Mouse (Mus musculus) cerebellum, postnatal 14 days (tissue): ENCODE measurements around the gene Folr1.

Experiments used
- DNase-seq, 2 experiments: peaks; one replicate each; pipeline ENCODE4 v3.0.0; 2021; ENCODE audit warnings: mixed read lengths in 2 of 2

Gene Folr1

DNA sequence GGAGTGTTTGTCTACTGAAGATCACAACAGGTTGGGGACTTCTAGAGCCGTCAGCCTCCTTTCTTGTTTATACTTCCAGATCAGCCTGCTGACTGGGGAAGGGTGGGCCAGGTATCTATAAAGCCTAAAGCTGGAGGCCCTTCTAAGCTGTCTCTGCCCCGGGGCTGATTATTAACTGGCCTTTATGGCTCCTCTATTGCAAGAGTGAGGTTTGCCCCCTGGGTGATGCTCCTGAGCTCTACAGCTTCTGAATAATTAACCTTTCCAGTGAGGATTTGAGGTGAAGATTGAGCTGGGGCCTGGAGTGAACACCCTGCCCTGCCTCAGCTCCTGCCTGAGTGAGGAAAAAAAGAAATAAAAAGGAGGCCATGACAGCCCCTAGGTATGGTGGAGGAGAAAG lies at the start of gene Folr1:
TSS of gene Folr1 (minus strand) at position 160 of the 400 bp plus-strand sequence.
- no peak for DNase-seq

DNA sequence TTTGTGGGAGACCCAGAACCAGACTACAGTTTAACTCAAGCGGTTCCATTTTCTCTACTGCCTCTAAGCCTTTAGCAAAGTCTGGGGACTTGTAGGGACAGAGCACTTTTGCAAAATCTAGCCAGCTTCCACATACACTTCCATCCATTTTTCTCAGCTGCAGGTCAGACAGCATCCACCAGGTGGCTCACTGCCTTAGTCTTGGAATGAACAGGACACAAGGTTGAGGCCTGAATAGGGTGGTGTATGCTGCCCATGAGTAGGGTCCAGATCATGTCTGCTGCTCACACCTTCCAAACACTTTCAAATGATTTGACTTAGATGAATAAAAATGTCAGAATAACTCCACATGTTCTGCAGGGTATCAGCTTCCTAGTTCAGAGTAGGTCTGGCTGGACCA lies 47.5 kb upstream of the Folr1 start:
- DNase-seq: peak; percentile 84 to 86

DNA sequence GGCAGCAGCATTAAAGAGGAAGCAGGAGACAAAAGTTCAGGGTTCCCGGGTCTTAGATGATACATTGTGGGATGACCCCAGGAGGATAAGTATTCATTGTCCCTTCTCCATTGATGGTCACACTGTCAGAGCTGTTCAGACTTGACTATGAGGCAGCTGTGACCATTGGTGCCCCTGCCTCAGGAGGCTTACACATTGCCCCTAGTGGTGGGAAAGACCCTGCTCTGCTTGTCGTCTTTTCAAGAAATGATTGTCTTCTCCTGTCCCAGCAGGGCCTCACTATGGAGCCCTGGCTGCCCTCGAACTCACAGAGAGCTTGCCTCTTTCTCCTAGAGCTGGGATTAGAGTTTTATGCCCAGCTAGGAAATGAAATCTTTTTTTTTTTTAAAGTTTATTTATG lies 41.4 kb upstream of the Folr1 start:
- DNase-seq: no peak

DNA sequence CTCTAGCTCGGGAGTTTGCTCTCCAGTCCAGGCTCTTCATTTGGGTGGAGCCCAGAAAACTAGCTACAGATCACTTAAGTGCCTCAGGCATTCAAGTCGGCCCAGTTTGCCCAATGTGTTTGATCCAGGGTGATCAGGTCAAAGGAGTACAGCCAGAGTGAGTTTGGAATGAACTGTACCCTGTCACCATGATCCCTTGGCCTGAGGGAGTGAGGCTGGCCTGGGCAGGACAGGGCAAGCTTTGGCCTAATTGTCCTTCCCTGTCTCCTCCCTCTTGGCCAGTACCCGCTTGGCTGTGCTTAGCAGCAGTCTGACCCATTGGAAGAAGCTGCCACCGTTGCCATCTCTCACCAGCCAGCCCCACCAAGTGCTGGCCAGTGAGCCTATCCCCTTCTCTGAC lies 39.5 kb upstream of the Folr1 start:
- DNase-seq: no peak

DNA sequence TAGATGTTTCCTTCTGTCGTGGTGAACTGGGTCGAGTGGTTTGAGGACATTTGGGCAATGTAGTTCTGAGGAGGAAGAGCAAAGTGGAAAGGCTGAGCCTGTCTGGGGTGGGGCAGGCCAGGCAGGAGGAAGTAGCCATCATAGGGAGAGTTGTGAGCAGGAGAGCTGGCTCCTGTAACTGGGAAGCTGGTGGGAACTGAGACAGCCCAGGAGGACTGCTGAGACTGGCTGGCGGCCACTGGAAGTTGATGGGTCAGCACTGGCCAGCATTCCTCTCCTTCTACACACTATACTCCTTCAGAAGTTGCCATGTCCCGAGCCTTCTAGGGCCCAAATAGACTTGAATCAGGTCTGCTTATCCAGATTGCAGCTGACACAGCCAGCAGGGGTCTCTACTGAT lies 37.8 kb upstream of the Folr1 start:
- DNase-seq: no peak

DNA sequence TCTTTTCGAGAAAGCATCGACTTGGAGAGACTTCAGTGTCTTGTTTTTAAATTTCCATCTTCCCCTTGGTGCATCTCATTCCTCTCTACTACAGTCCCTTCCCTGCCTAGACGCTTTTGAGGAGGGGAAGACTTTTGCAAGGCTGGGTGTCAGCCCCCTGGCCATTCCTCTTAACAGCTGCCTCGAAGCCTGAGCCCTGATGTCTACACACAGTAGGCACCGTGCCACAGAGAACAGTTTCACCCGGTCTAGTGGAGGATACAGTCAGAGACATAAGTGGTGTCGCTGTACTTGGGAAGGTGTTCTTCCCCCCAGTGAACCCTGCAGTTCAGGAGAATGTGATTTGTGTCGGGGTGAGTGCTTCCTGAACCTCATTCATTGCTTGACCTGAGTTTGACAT lies 36.1 kb upstream of the Folr1 start:
- DNase-seq: peak in 1 of 2 experiments; percentile 40

DNA sequence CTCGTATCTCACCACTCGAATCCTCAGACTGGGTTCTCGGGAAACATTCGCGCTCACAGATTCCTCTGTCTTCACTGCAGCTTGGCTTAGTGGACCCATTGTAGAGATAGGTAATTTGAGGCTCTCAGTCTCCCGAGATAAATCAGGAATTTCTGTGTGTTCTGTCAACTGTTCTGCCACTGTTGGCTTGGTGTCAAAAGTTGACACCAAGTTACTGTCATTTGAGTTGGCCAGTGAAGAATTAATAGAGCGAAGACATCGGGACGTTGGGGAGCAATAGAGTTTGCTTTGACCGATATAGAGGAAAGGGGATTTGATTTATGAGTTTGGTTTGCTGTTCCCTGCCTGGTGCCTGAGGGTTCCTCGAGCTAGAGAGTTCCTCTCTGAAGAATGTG lies 35.7 kb upstream of the Folr1 start, which contains the start of gene Tomt:
TSS of gene Tomt (minus strand) at position 73 of the 395 bp plus-strand sequence.
- DNase-seq: no peak

DNA sequence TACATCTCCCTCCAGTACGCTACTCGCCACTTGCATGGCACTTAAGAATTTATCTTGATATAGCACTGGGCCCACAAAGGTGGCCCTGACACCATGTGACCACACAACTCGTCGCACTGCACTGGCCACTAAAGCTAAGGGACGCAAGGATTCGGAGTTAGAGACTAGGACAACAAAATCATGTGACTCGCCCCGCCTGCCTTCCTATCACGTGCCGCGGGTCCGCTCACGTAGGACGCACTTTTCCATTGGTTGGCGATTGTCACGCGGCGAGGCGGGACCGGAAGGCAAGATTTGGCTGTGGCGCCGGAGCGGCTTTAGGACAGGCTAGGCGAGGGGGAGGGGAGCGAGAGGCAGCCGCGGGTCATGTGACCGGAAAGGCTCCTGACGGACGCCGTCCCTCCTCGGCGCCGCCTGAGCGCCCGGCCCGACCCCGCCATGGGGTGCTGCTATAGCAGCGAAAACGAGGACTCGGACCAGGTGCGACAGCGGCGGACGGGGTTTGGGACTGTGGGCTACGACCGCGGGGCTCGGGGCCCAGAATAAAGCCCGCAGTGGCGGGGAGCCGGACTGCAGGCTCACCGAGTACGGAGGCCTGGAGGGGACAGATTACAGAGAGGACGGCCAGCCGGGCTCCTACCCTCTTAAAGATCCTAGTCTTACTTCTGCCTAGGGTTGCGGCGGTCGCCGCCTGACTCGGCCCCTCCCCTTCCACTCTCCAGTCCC lies 35.1 kb upstream of the Folr1 start, which contains the start of gene Lamtor1:
TSS of gene Lamtor1 (plus strand) at position 344 of the 726 bp plus-strand sequence.
- DNase-seq: peak; percentile 99 to 100

DNA sequence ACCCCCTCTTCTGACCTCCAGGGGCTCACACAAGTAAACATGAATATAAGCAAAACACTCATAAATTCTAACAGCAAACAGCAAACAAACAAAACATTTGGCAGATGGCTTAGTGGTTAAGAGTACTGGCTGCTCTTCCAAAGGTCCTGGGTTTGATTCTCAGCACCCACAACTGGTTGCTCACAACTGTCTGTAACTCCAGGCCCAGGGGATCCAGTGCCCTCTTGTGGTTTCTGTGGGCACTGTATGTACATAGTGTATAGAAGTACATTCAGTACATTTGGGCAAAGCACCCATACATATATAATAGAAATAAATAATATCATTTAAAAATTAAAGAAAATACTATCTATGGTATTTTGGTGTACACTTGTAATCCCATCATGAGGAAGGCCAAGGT lies 32.3 kb upstream of the Folr1 start:
- DNase-seq: no peak

DNA sequence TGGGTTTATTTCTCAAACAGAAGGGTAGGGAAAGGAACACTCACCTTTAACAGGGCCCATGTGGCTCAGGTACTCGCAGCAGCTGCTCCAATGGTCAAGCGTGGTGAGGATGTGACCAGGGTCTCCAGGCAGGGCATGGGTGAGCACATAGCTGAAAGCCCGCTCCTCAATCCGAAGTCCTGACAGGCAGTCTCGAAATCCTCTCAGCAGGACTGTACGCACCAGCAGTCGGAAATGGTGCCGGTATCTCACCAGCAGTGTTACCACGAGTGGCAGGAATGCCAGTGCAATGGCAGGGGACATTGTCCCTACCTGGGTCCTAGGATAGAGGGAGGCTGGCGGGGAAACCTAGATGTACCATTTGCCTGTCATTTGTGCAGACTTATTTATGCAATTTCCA lies 31.4 kb upstream of the Folr1 start:
- no peak for DNase-seq

DNA sequence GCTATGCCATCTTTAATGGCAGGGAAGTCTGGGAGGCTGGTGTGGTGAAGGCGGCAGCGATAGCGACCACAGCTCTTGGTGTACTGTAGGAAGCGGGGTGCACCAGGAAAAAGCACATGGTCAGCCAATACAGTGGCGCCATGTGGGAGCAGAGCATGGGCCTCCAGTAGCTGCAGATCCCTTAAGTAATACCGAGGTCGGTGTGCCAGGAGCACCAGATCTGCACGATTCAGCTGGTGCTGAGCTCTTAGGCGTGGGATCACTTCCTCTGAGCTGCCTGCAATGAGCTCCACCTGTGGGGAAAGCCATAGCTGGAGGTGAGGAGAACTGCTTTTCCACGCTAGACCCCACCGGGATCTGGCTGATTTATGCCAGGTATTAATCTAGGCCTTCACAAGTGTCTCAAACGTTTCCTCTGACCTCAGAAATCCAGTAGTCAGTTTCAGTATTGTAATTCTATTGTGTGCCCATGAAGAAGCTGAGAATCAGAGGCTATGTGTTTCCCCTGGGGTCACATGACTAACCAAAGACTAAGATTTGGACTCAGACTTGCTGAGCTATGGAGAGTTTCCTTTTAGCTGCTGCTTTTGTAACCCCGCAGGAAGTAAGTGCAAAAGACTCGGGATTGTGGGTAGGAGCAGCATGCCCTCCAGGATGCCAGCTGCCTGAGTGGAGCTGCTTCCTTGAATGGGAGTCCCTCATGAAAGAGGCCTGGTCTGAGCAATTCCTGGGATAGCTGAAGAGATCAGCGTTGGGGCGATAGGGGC lies 29.9 kb upstream of the Folr1 start:
- DNase-seq: no peak

DNA sequence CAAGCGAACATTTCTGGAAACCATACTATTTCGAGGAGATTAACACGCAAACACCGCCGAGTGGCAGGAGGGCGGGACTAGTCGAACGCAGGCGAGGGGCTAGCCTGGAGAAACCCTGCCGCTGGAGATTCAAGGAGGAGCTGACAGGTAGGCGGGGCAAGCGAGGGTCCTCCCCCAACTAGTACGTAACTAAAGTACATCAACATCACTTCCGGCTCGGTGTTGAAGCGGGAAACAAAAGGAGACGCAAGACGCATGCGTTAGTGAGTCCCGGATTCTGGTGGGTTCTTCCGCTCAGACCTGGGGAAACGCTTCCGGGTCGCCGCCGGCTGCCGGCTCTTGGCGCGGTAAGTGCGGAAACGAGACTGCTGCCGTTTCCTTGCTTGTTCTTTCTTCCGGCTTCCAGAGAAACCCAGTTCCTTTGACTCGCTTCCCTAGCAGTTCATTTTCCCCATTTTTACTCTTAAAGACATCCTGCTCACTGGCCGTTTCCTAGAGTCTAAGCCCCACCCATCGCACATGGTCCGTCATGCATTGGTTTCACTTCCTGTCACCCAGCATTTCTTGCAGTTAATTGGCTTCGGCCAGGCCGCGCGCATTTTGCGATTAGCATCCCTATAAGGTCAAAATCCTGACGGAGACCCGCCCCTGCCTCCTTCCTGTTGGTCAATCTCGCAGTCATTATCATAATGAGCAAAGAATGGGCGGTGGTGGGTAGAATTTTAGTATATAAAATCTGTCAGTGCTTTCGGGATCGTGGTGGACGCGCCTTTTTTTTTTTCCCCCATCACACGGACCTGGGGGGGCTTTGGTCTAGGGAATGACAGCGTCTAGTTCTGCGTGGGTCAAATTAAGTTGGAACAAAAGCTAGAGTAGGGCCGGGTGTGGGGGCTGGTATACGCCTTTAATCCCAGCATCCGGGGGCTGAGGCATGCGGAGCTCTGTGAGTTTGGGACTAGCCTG lies 25.8 kb upstream of the Folr1 start:
- peak; percentile 95 to 96 for DNase-seq

DNA sequence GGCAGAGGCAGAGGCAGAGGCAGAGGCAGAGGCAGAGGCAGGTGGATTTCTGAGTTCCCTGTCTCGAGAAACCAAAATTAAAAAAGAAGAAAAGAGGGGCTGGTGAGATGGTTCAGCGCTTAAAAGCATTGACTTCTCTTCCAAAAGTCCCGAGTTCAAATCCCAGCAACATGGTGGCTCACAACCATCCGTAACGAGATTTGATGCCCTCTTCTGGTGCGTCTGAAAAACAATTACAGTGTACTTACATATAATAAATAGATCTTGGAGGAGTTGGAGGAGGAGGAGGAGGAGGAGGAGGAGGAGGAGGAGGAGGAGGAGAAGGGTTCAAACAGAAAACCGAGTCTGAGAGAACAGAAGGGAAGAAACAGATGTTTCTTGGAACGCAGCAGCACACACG lies 25.1 kb upstream of the Folr1 start:
- DNase-seq: no peak

DNA sequence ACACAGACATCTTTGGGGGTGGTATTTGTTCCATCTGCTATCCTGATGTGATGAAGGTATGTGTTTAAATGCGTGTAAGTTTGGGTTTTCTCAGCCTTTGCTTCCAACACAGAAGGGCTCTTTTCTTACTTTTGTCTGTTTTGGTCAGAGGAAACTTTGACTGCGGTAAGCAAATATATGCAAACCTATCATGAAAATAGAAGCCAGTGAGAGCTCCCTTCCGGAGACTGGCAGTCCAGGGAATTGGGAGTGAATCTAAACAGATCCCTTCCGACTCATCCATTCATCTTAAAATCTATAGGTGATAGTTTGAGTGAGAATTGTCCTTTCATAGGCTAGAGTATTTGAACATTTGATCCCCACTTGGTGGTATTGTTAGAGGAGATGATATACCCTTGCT lies 17.9 kb upstream of the Folr1 start:
- DNase-seq: no peak

DNA sequence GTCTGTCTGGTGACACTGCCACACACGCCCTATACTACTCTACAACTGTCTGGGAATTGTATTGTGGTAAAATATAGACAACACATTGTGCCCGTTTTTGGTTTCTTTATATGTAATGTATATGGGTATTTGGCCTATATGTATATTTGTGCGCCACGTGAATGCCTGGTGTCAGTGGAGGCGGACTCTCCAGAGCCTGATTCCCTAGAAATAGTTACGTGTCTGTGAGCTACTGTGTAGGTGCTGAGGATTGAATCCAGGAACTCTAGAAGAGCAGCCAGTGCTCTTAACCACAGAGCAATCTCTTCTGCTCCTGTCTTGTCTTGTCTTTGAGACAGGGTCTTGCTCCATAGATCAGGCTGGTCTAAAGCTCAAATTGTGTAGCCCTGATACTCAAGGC lies 15.7 kb upstream of the Folr1 start:
- no peak for DNase-seq

DNA sequence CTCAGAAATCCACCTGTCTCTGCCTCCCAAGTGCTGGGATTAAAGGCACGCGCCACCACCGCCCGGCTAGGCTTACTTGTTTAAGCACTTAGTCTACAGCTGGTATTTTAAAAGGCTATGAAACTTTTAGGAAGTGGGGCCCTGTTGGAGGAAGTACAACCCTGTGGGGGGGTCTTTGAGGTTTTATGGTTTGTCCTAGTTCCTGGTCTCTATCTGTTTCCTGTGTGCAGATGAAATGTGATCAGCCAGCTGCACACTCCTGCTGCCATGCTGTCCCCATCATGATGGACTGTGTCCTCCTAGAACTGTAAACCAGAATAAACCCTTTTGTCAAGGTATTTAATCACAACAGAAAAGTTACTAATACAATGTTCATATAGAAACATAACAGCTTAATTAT lies 13.6 kb upstream of the Folr1 start:
- no peak for DNase-seq

DNA sequence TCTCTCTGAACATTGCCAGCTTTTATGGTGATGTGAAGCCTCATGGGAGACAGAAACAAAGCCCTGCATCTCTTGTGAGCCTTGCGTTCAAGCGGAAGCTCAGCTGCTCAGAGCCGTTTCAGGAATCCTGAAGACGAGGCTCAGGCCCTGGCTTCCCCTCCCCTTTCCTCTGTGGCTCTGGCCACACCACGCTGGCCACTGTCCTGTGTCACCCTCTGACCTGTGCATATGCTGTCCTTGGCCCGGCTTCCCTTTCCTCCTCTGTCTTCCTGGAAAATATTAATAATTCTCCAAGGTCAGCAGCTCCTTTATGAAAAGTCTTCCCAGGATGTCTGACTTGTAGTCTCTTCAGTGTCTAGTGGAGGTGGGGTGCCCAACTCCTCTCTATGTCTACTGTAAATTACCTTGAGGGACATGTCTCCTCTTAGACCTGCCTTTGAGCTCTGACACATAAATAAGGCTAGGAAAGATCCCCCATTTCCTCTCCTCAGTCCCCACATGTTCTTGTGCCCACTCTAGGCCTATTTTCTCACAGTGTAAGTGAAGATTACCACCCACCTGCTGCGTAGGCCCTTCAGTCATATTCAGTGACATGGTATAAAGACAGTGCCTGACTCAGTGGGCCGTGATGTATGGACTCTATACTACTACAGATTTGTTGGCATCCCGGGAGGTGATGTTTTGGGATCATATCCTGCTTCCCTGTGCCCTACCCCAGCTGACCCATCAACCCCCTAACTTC lies 12.0 kb upstream of the Folr1 start:
- no peak for DNase-seq

DNA sequence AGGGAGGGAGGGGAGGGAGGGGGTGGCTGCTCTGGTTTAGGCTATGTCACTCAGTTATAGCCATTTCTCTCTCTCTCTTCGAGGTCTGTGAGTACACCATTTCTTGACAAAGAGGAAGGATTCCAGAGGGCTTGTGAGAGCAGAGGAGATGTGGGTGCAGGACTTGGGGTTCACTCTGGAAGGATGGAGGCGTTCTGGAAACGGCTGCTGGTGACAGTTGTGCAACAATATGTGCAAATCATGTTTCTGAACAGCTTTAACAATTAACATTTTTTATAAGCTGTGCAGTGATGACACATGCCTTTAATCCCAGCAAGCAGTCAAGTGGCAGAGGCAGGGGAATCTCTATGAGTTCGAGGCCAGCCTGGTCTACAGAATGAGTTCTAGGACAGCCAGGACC lies 10.3 kb upstream of the Folr1 start:
- no peak for DNase-seq

DNA sequence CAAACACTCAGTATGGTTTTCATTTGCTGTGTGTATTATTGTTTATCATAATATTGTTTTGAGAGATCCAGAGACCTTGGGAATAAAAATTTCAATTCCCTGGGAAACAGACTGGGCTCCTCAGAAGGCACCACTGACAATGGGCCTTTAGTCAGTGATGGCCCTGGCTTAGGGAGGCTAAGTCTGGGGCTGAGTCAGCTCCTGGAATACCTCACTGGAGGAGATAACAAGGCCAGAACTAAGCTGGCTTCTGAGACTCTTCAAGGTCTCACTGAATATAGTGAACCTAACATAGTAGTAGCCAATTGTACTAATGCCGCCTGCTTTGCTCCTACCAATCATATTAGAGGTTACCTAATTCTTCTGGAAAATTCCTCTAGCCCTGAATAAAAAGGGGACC lies 5.4 kb upstream of the Folr1 start:
- DNase-seq: no peak

DNA sequence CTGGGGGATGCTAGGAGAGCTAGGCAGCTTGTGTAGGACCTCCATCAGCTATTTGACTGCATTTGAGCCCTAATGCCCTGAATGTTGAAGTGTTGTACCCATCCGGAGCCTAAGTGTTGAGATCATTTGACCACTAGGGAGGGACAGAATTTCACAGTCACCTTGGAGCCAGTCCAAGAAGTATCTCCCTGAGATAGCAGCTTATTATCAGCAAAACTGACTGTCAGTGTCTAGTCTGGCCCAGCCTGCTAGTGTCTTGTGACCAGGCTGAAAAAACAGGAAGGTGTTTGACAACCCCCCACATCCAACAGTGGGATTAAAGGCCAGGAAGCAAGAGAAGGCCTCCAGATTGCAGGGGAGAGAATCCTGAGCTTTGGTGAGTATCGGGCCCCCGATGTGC lies 708 bp upstream of the Folr1 start:
- no peak for DNase-seq

DNA sequence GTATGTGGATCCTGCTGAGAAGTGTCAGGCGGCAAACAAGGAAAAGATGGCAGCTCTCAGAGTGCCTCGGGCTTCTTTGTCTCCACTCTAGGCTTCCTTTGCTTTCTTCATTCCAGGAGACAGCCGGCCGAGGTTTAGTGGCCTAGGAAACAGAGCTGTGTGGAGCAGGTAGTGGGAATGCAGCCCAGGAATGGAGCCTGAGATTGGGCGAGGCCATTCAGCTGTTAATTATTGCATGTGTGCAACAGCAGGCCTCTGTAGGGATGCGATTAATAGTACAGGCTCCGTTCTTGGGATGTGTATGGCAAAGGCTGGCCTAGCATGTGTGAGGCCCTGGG lies 1.5 kb downstream of the Folr1 start:
- DNase-seq: peak in 1 of 2 experiments; percentile 24
